Mouse (Mus musculus) liver, embryonic 14.5 days (tissue): Measurements from ENCODE around the gene Eefsec. TPM values are rescaled to one million over a fixed set of nuclear protein-coding genes. Genes with fewer than 3 reads are reported as not detected.
A peak's percentile ranks its signal among the peaks of the same experiment; 100 is the strongest.

Experiments
- ATAC-seq: fragments of 200-750 bp; cut with Nextera tagmentation; 2 replicates; pipeline ENCODE4 v1.8.0; 2017; ENCODE audit warnings: moderate number of reproducible peaks, mild to moderate bottlenecking, moderate library complexity; ENCODE audit not compliant: insufficient read depth
- DNase-seq, 3 experiments: peaks; one replicate each; pipeline ENCODE4 v3.0.0-alpha.2; 2012 to 2013; ENCODE audit warnings: low read depth in 3 of 3, low spot score in 3 of 3
- H3K27ac ChIP-seq: fragments of 300-500 bp; sonication (generic); 2 replicates; pipeline ENCODE4 v1.5.1; 2014; ENCODE audit warnings: moderate library complexity, mild to moderate bottlenecking, control low read depth, inconsistent platforms
- H3K27me3 ChIP-seq: fragments of 300-500 bp; sonication (generic); 2 replicates; pipeline ENCODE4 v1.6.1; 2014; ENCODE audit warnings: mild to moderate bottlenecking, low read length, moderate library complexity; ENCODE audit not compliant: control insufficient read depth, insufficient read depth
- H3K36me3 ChIP-seq: fragments of 300-500 bp; sonication (generic); replicated peaks from 2 replicates; pipeline ENCODE4 v1.6.1; 2014; ENCODE audit warnings: low read depth; ENCODE audit not compliant: control insufficient read depth, insufficient read depth
- H3K4me1 ChIP-seq, 2 experiments: fragments of 200-500 bp in 1 of 2; fragments of 300-500 bp in 1 of 2; sonication (generic) in 1 of 2; replicated peaks; 2 replicates each; pipeline ENCODE4 v1.6.1; 2012 to 2014; ENCODE audit warnings: antibody characterized with exemption in 1 of 2, inconsistent platforms in 1 of 2, low read length in 1 of 2; ENCODE audit not compliant: control insufficient read depth in 2 of 2, insufficient read depth in 2 of 2
- H3K4me2 ChIP-seq: fragments of 300-500 bp; sonication (generic); 2 replicates; pipeline ENCODE4 v1.6.1; 2014; ENCODE audit warnings: low read depth, mild to moderate bottlenecking, control low read depth, moderate library complexity
- H3K4me3 ChIP-seq, 2 experiments: fragments of 200-500 bp in 1 of 2; fragments of 300-500 bp in 1 of 2; sonication (generic) in 1 of 2; 2 replicates each; pipeline ENCODE4 v1.5.1; 2012 to 2014; ENCODE audit warnings: low read depth in 2 of 2, low read length in 2 of 2, mild to moderate bottlenecking in 2 of 2, control low read depth in 1 of 2, inconsistent platforms in 1 of 2, moderate library complexity in 1 of 2; ENCODE audit not compliant: insufficient read depth in 1 of 2
- H3K9ac ChIP-seq: fragments of 300-500 bp; sonication (generic); replicated peaks from 2 replicates; pipeline ENCODE4 v1.6.1; 2014; ENCODE audit warnings: mild to moderate bottlenecking, control low read depth, moderate library complexity
- H3K9me3 ChIP-seq: fragments of 300-500 bp; sonication (generic); 2 replicates; pipeline ENCODE4 v1.6.1; 2016; ENCODE audit warnings: low read length, mixed read lengths; ENCODE audit not compliant: control insufficient read depth
- CTCF ChIP-seq: IDR thresholded peaks from 2 replicates; pipeline ENCODE4 v1.5.1; 2016; ENCODE audit warnings: antibody characterized with exemption, low read depth, control low read depth
- EP300 ChIP-seq: IDR thresholded peaks from 2 replicates; pipeline ENCODE4 v1.6.1; 2016; ENCODE audit warnings: antibody characterized with exemption, low read depth
- WGBS: fragments of 180-500 bp; shearing (Covaris S2); extraction: QIAGEN DNeasy Blood & Tissue Kit; methylation state at CpG from one replicate; pipeline ENCODE4 v1.1.7; 2014; ENCODE audit not compliant: insufficient replicate concordance; 5-methylcytosine and 5-hydroxymethylcytosine counted together
- polyA plus RNA-seq, 2 experiments: library from polyadenylated mRNA; depleted of rRNA in 1 of 2; stranded (reverse) in 1 of 2; unstranded in 1 of 2; fragments of >200 nt; fragmentation: Nextera tagmentation in 1 of 2; extraction: Ambion mirVana in 1 of 2; gene quantifications; 2 replicates each; pipeline versions ENCODE4 v1.2.1 to v1.2.3; 2012 to 2014

Gene Eefsec
- polyA plus RNA-seq, 2 experiments: 9.7 to 14.3 TPM

GRCm38 (mm10) chr6:88435609-88436008 lies 10.7 kb downstream of the Eefsec start:
- Histone ChIP-seq H3K9me3 (no peaks in the 10 kb centered on the region), H3K27ac (no peak overlapping the region), H3K27me3 (no peaks in the 10 kb centered on the region), H3K36me3 (no peaks in the 10 kb centered on the region), H3K9ac (no peak overlapping the region), H3K4me3 (no peak overlapping the region), H3K4me2 (no peak overlapping the region), H3K4me1 (peaks cover 0 to 7% of the 10 kb centered on the region in 2 experiments; a peak in 2 of 4 replicates)
- 47% methylated on average over 7 of the region's 7 CpGs for WGBS
- DNase-seq (no peak), ATAC-seq (no peak)
- TF ChIP-seq EP300 (no peak), CTCF (no peak)

- Histone ChIP-seq H3K9me3 (no peaks in the 10 kb centered on the region), H3K4me1 (peaks cover 0 to 7% of the 10 kb centered on the region in 2 experiments; a peak in 2 of 4 replicates), H3K27ac (no peak overlapping the region), H3K36me3 (no peaks in the 10 kb centered on the region), H3K9ac (no peak overlapping the region), H3K4me3 (no peak overlapping the region), H3K4me2 (no peak overlapping the region), H3K27me3 (no peaks in the 10 kb centered on the region)
- WGBS: 6% methylated on average over 4 of the region's 4 CpGs
- no peak for TF ChIP-seq EP300
- TF ChIP-seq CTCF: peak; percentile 82
- ATAC-seq (no peak), DNase-seq (peak in 2 of 3 experiments; percentile 20 to 24)
Observed at GRCm38 (mm10) chr6:88431202-88431601, 15.1 kb downstream of the Eefsec start.

- 62% methylated on average over 7 of the region's 7 CpGs for WGBS
- ATAC-seq (no peak), DNase-seq (no peak)
- H3K27ac ChIP-seq: no peak overlapping the region
- no peak overlapping the region for H3K9ac ChIP-seq
- no peak for TF ChIP-seq CTCF
- TF ChIP-seq EP300: no peak
- no peak overlapping the region for H3K4me2 ChIP-seq
- H3K36me3 ChIP-seq: no peaks in the 10 kb centered on the region
- H3K4me1 ChIP-seq: 0 out of 4 replicates have a peak, but pooled peaks cover 0 to 2% of the 10 kb centered on the region in 2 experiments
- H3K9me3 ChIP-seq: no peaks in the 10 kb centered on the region
- H3K27me3 ChIP-seq: no peaks in the 10 kb centered on the region
- H3K4me3 ChIP-seq: no peak overlapping the region
Observed at GRCm38 (mm10) chr6:88416130-88416758, 30.1 kb downstream of the Eefsec start.

GRCm38 (mm10) chr6:88412604-88413003 lies 33.7 kb downstream of the Eefsec start:
- WGBS: 29% methylated on average over 2 of the region's 2 CpGs
- H3K4me3 ChIP-seq: no peak overlapping the region
- no peak overlapping the region for H3K27ac ChIP-seq
- no peaks in the 10 kb centered on the region for H3K27me3 ChIP-seq
- DNase-seq (no peak), ATAC-seq (no peak)
- H3K9ac ChIP-seq: no peak overlapping the region
- no peaks in the 10 kb centered on the region for H3K9me3 ChIP-seq
- TF ChIP-seq CTCF (no peak), EP300 (no peak)
- H3K36me3 ChIP-seq: no peaks in the 10 kb centered on the region
- H3K4me1 ChIP-seq: 0 out of 4 replicates have a peak, but pooled peaks cover 0 to 2% of the 10 kb centered on the region in 2 experiments
- no peak overlapping the region for H3K4me2 ChIP-seq

GRCm38 (mm10) chr6:88409492-88409891 lies 36.8 kb downstream of the Eefsec start:
- no peaks in the 10 kb centered on the region for H3K27me3 ChIP-seq
- 78% methylated on average over 5 of the region's 5 CpGs for WGBS
- H3K9ac ChIP-seq: no peak overlapping the region
- H3K36me3 ChIP-seq: no peaks in the 10 kb centered on the region
- no peak overlapping the region for H3K27ac ChIP-seq
- no peak overlapping the region for H3K4me2 ChIP-seq
- H3K4me3 ChIP-seq: no peak overlapping the region
- no peaks in the 10 kb centered on the region for H3K4me1 ChIP-seq
- no peaks in the 10 kb centered on the region for H3K9me3 ChIP-seq
- ATAC-seq (no peak), DNase-seq (no peak)
- no peak for TF ChIP-seq CTCF
- TF ChIP-seq EP300: no peak
